Mouse (Mus musculus): ENCODE measurements around the gene Kbtbd12. TPM values are rescaled to one million over a fixed set of nuclear protein-coding genes. Genes with fewer than 3 reads are reported as not detected.

Gene Kbtbd12
- polyA plus RNA-seq (2015; fragmentation: Nextera tagmentation; extraction: Ambion mirVana), result 1.4 TPM in 2 replicates

DNA sequence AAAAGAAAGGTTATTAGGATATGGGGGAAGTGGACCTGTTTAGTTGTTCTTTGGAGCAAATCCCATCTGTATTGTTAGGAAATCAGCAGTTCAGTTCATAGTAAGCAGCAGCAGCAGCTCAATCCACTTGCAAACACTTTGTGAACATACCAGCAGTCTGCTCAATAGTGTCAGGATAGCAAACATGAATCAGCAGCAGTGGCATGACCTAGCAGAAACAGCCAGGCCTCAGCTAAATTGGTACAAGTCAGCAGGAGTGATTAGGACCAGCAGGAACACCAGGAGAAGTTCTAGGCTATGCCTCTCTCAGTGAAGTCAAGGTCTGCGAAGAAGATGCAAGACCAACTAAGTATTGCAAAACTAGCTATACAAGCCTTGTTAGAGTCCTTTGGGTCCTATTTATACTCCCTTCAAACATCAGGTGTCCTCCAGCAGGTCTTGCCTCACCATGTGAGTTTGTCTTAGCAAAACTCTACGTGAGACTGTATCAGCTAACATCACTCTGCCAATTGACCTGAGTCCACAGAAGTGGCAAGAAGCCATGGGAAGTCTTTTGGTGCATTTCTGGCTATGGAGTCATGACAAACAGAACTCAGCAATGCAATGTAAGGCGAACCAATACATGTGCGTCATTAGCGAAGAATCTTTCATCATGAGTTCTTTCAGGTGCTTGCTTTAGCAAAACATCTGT, at the start of gene Kbtbd12:
TSS of gene Kbtbd12 (minus strand) at position 340 of the 691 bp plus-strand sequence.
- Histone ChIP-seq H3K9me3 (replicated peaks; ENCODE audit: control insufficient read depth, low read length) (peaks cover 5% of the 10 kb centered on the region), H3K27me3 (ENCODE audit: control insufficient read depth, insufficient read depth, low read depth, low read length) (no peaks in the 10 kb centered on the region), H3K4me3 (ENCODE audit: low read depth, low read length) (peak within 1 kb of the TSS; percentile 12), H3K9ac (ENCODE audit: low read depth, low read length) (peak within 1 kb of the TSS; percentile 38), H3K27ac (ENCODE audit: low read length) (peak within 1 kb of the TSS; percentile 88), H3K4me1 (ENCODE audit: control insufficient read depth, low read depth, low read length) (peaks cover 47% of the 10 kb centered on the region), H3K36me3 (ENCODE audit: control insufficient read depth, insufficient read depth) (no peaks in the 10 kb centered on the region), H3K4me2 (ENCODE audit: low read depth, low read length) (peak within 1 kb of the TSS; percentile 45)
- 96% methylated on average over 5 of the region's 5 CpGs for WGBS (ENCODE audit: insufficient replicate concordance)
- ATAC-seq (ENCODE audit: low read depth), result peak; percentile 83

DNA sequence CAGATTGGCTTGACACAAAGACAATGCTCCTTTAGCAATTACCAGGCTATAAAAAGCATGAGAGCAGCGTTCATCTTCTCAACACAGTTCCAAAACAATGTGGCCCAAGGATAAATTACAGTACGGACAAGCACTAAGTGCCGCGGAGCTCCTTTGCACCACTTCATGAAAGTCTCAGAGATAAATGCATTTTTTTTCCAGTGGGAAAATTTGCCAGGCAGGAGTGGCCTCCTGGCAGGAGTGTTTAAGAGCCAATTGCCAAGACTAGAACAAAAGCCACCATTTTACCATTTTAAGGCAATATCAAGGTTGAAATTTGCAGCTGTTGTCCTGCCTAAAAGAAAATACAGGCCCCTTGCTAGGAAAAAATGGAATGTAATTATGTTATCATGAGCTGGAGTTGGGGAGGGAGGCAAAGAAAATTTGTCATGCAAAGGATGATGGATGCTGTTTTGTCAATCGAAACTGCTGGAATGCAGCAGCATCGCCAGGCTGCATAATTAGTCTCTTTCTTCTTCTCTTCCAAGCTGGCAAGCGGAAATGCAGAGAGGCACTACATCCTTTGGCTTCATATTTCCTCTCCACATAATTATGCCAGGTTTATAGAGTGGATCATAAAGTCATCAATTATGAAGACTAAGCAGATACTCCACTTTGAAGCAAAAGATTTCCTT, 45.8 kb upstream of the Kbtbd12 start:
- H3K27ac ChIP-seq (ENCODE audit: low read length), result no peak overlapping the region

GRCm38 (mm10) chr6:88681026-88681425, 43.3 kb upstream of the Kbtbd12 start:
- Histone ChIP-seq H3K4me3 (ENCODE audit: low read depth, low read length) (no peak overlapping the region), H3K36me3 (ENCODE audit: control insufficient read depth, insufficient read depth) (no peaks in the 10 kb centered on the region), H3K4me1 (ENCODE audit: control insufficient read depth, low read depth, low read length) (no peaks in the 10 kb centered on the region; the same call in 1 of the 2 replicates), H3K27me3 (ENCODE audit: control insufficient read depth, insufficient read depth, low read depth, low read length) (no peaks in the 10 kb centered on the region; the same call in 1 of the 2 replicates), H3K27ac (ENCODE audit: low read length) (no peak overlapping the region), H3K9me3 (replicated peaks; ENCODE audit: control insufficient read depth, low read length) (no peaks in the 10 kb centered on the region), H3K9ac (ENCODE audit: low read depth, low read length) (no peak overlapping the region), H3K4me2 (ENCODE audit: low read depth, low read length) (no peak overlapping the region)
- no peak for ATAC-seq (ENCODE audit: low read depth)
- WGBS (ENCODE audit: insufficient replicate concordance), result 56% methylated on average over 3 of the region's 3 CpGs

More for the DNA sequence above, 45.8 kb upstream of the Kbtbd12 start:
- H3K9ac ChIP-seq (ENCODE audit: low read depth, low read length), result no peak overlapping the region
- no peaks in the 10 kb centered on the region for H3K9me3 ChIP-seq (replicated peaks; ENCODE audit: control insufficient read depth, low read length)
- H3K27me3 ChIP-seq (ENCODE audit: control insufficient read depth, insufficient read depth, low read depth, low read length), result no peaks in the 10 kb centered on the region; the same call in 1 of the 2 replicates
- H3K4me3 ChIP-seq (ENCODE audit: low read depth, low read length), result no peak overlapping the region
- no peaks in the 10 kb centered on the region for H3K4me1 ChIP-seq (ENCODE audit: control insufficient read depth, low read depth, low read length)
- ATAC-seq (ENCODE audit: low read depth), result no peak
- WGBS (ENCODE audit: insufficient replicate concordance), result 67% methylated on average over 7 of the region's 7 CpGs
- H3K36me3 ChIP-seq (ENCODE audit: control insufficient read depth, insufficient read depth), result no peaks in the 10 kb centered on the region
- no peak overlapping the region for H3K4me2 ChIP-seq (ENCODE audit: low read depth, low read length)

DNA sequence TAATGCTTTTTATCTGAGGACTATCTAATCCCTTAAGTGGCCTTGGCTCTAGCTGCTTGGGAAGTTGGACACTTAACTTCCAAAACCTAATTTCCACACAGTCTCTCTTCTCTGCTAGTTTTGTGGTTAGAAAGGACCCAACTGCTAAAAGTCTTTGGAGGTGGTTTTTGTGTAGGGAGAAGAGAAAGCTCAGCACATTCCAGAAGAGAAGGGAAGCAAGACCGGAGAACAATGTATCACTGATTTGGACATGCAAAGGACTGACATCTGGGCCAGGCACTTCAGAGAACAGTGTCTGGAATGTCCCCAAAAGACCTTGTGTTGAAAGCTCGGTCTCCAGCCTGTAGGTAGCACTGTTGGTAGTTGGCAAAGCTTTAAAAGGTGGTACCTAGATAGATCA, 40.0 kb upstream of the Kbtbd12 start:
- no peaks in the 10 kb centered on the region for H3K27me3 ChIP-seq (ENCODE audit: control insufficient read depth, insufficient read depth, low read depth, low read length)
- H3K4me3 ChIP-seq (ENCODE audit: low read depth, low read length), result no peak overlapping the region
- no peaks in the 10 kb centered on the region for H3K9me3 ChIP-seq (replicated peaks; ENCODE audit: control insufficient read depth, low read length)
- no peaks in the 10 kb centered on the region for H3K36me3 ChIP-seq (ENCODE audit: control insufficient read depth, insufficient read depth)
- H3K9ac ChIP-seq (ENCODE audit: low read depth, low read length), result no peak overlapping the region
- H3K27ac ChIP-seq (ENCODE audit: low read length), result no peak overlapping the region
- ATAC-seq (ENCODE audit: low read depth), result no peak
- H3K4me2 ChIP-seq (ENCODE audit: low read depth, low read length), result no peak overlapping the region
- 55% methylated on average over 2 of the region's 2 CpGs for WGBS (ENCODE audit: insufficient replicate concordance)
- H3K4me1 ChIP-seq (ENCODE audit: control insufficient read depth, low read depth, low read length), result no peaks in the 10 kb centered on the region; the same call in 1 of the 2 replicates

DNA sequence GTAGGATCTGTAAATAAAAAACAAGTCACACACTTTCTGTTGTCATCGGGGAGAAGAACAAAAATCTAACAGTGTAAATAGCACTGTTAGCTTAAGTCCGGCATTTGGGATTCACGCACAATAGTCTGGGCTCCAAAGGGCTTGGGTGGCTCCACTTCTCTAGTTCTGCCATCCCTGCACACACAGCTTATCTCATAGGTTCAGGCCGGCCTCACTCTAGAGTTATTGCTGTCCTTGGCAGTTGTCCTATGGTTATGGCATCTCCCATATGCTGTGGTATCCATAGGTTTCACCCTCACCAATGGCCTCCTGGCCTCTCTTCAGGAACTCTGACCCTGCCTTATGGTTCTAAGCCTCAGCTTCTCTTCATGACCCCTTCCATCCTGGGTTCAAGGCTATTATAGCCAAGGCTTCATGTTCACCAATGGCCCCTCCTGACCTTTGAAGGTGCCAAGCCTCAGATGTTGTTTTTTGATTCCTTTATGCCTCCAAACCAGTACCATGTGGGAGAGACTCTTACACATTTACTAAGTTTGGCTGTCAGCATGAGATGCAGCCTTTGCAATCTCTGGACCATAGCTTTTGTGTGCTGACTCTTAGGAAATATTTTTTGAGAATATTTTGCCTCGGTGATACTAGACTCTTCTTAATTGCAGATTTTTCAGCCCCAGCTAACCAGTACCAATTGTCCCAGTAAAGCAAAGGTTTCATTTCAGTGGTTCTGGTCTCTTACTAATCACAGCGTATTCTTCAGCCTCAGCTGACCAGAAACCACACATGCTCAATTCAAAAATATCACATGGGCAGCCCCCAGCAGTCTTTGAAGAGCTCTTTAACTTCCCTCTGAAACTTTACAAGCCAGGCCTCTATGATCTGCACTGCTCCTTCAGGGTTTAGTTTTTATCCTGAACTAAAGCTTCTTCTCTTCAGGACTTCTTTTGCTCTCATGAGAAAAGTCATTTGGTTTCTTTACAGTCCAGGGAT, 39.3 kb upstream of the Kbtbd12 start:
- Histone ChIP-seq H3K4me3 (ENCODE audit: low read depth, low read length) (no peak overlapping the region), H3K4me2 (ENCODE audit: low read depth, low read length) (no peak overlapping the region), H3K9ac (ENCODE audit: low read depth, low read length) (no peak overlapping the region), H3K4me1 (ENCODE audit: control insufficient read depth, low read depth, low read length) (no peaks in the 10 kb centered on the region; the same call in 1 of the 2 replicates), H3K9me3 (replicated peaks; ENCODE audit: control insufficient read depth, low read length) (no peaks in the 10 kb centered on the region), H3K27me3 (ENCODE audit: control insufficient read depth, insufficient read depth, low read depth, low read length) (no peaks in the 10 kb centered on the region), H3K27ac (ENCODE audit: low read length) (no peak overlapping the region), H3K36me3 (ENCODE audit: control insufficient read depth, insufficient read depth) (no peaks in the 10 kb centered on the region)
- WGBS (ENCODE audit: insufficient replicate concordance), result 58% methylated on average over 6 of the region's 6 CpGs
- peak; percentile 45; the same call in 1 of the 2 replicates for ATAC-seq (ENCODE audit: low read depth)

DNA sequence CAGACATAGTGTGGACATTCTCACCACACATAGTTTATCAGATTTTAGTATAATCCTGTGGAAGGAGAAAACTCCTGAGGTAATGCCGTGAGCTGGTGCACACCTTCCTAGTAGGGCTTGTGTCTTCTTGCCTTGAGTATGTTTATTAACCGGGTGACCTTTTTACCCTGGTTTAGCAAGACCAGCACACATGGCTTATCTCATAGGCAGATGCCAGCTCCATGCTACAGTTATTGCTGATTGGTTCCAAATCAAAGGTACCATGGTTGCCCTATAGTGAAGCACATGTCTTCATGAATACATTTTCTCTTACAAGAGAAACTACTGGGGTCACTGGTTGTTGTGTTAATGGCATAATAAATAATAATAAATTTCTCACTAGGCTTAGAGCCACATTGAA, 38.1 kb upstream of the Kbtbd12 start:
- H3K4me2 ChIP-seq (ENCODE audit: low read depth, low read length), result no peak overlapping the region
- no peak overlapping the region for H3K9ac ChIP-seq (ENCODE audit: low read depth, low read length)
- no peak overlapping the region for H3K4me3 ChIP-seq (ENCODE audit: low read depth, low read length)
- H3K36me3 ChIP-seq (ENCODE audit: control insufficient read depth, insufficient read depth), result no peaks in the 10 kb centered on the region
- WGBS (ENCODE audit: insufficient replicate concordance), result 75% methylated on average over 2 of the region's 2 CpGs
- no peak for ATAC-seq (ENCODE audit: low read depth)
- H3K4me1 ChIP-seq (ENCODE audit: control insufficient read depth, low read depth, low read length), result no peaks in the 10 kb centered on the region; the same call in 1 of the 2 replicates
- H3K27ac ChIP-seq (ENCODE audit: low read length), result no peak overlapping the region
- H3K9me3 ChIP-seq (replicated peaks; ENCODE audit: control insufficient read depth, low read length), result no peaks in the 10 kb centered on the region
- no peaks in the 10 kb centered on the region for H3K27me3 ChIP-seq (ENCODE audit: control insufficient read depth, insufficient read depth, low read depth, low read length)

GRCm38 (mm10) chr6:88662284-88662683, 24.5 kb upstream of the Kbtbd12 start:
- Histone ChIP-seq H3K27me3 (ENCODE audit: control insufficient read depth, insufficient read depth, low read depth, low read length) (no peaks in the 10 kb centered on the region), H3K36me3 (ENCODE audit: control insufficient read depth, insufficient read depth) (no peaks in the 10 kb centered on the region), H3K9me3 (replicated peaks; ENCODE audit: control insufficient read depth, low read length) (no peaks in the 10 kb centered on the region), H3K9ac (ENCODE audit: low read depth, low read length) (no peak overlapping the region), H3K4me3 (ENCODE audit: low read depth, low read length) (no peak overlapping the region), H3K4me2 (ENCODE audit: low read depth, low read length) (no peak overlapping the region), H3K4me1 (ENCODE audit: control insufficient read depth, low read depth, low read length) (no peaks in the 10 kb centered on the region), H3K27ac (ENCODE audit: low read length) (no peak overlapping the region)
- ATAC-seq (ENCODE audit: low read depth), result no peak
- WGBS (ENCODE audit: insufficient replicate concordance), result 66% methylated on average over 3 of the region's 3 CpGs

DNA sequence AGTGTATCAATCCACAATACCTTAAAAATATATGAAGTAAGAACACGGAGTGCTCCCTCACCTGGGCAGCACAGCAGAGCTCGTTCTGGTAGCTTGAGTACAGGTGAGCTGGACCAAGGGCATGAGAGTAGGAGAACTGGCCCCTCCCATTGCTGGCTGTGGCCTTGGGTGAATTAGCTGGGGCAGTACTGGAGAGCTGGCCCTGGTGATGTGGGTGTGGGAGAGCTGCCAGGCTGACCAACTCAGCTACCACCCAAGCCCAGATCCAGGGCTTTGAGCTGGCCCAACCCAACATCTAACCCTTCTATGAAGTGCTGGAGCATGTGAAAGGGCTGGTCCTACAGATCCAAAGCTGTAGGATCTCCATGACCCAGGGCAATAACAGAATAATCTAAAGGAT, 23.9 kb upstream of the Kbtbd12 start:
- Histone ChIP-seq H3K27ac (ENCODE audit: low read length) (no peak overlapping the region), H3K4me1 (ENCODE audit: control insufficient read depth, low read depth, low read length) (no peaks in the 10 kb centered on the region), H3K27me3 (ENCODE audit: control insufficient read depth, insufficient read depth, low read depth, low read length) (no peaks in the 10 kb centered on the region), H3K9me3 (replicated peaks; ENCODE audit: control insufficient read depth, low read length) (no peaks in the 10 kb centered on the region), H3K36me3 (ENCODE audit: control insufficient read depth, insufficient read depth) (no peaks in the 10 kb centered on the region), H3K9ac (ENCODE audit: low read depth, low read length) (no peak overlapping the region), H3K4me3 (ENCODE audit: low read depth, low read length) (no peak overlapping the region), H3K4me2 (ENCODE audit: low read depth, low read length) (no peak overlapping the region)
- WGBS (ENCODE audit: insufficient replicate concordance), result 65% methylated on average over 2 of the region's 2 CpGs
- no peak for ATAC-seq (ENCODE audit: low read depth)

Measured in liver, embryonic 16.5 days (tissue).